Mouse (Mus musculus) kidney, adult 2 months (tissue): ENCODE measurements at regions not wholly inside any gene's neighbourhood (a gene's known extent, or its start where the extent isn't known, plus 50 kb on each side); places are given as distances from the start of the nearest gene placed in this dataset.

ENCODE experiments used
- CTCF ChIP-seq: fragments of 200-500 bp; conservative IDR thresholded peaks from 2 replicates; pipeline ENCODE4 v1.5.1; 2011; ENCODE audit warnings: low read depth, mild to moderate bottlenecking, control low read depth, low read length, moderate library complexity, mixed read lengths; ENCODE audit not compliant: insufficient read depth, insufficient read length
- POLR2A ChIP-seq: fragments of 200-500 bp; IDR thresholded peaks from one replicate; pipeline ENCODE4 v1.6.1; 2011; ENCODE audit warnings: low read depth, low read length, control low read depth

- TF ChIP-seq CTCF: no peak
- TF ChIP-seq POLR2A: no peak
Measured at GRCm38 (mm10) chrX:75673586-75673919, 95.5 kb upstream of the Rab39b start.
